Mouse (Mus musculus): ENCODE data around the gene Gm13271.
"Not testable (repeated sequence)": the region's sequence is repeated elsewhere in the genome, so short reads cannot be mapped to it uniquely, and the experiment has no call there.

DNA sequence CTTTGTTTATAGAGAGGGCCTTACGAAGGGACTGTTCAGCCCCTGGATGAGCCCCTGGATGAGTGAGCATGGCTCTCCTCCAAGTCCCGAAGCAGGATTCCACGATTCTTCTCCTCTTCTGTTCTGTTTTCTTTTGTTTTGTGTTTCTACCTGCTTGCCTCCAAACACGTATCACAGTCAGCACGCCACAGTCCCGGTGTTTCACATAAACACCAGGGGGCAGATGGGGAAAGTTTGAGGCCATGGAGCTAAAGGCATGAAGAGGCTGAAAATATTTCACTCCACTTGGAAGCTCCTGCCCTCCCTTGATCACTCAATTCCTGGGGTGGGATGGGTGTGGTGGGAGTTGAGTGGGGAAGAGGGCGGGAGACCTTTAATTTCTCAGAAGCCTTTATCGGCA lies 7.1 kb downstream of the Gm13271 start:
- TF ChIP-seq POLR2A (IDR thresholded peaks at IDR 0.05; ENCODE audit: low read depth, low read length); CTCF (IDR thresholded peaks at IDR 0.05; ENCODE audit: extremely low read depth, insufficient read length, insufficient replicate concordance, low read depth, low read length): not testable (repeated sequence)
